Mouse (Mus musculus) left cerebral cortex, adult 8-10 months (tissue): ENCODE measurements around the gene Sap30bp. TPM values are rescaled to one million over a fixed set of nuclear protein-coding genes. Genes with fewer than 3 reads are reported as not detected.

ENCODE experiments used
- DNase-seq, 2 experiments: peaks; one replicate each; pipeline ENCODE4 v3.0.0; 2022; ENCODE audit warnings: low spot score in 2 of 2
- total RNA-seq, 4 experiments: library from RNA; stranded (reverse); gene quantifications; 2 replicates each; pipeline ENCODE4 v1.2.4; 2022

Sap30bp gene
- total RNA-seq: 10 to 100 TPM; 42.0 to 61.0 (median 55.7) TPM

GRCm38 (mm10) chr11:115933108-115933746 is at the start of gene Sap30bp, which contains the start of gene Recql5:
Sap30bp (plus strand) TSS chr11:115933282.
Recql5 (minus strand) TSS chr11:115933477.
- peak; percentile 87 to 97 for DNase-seq

DNA sequence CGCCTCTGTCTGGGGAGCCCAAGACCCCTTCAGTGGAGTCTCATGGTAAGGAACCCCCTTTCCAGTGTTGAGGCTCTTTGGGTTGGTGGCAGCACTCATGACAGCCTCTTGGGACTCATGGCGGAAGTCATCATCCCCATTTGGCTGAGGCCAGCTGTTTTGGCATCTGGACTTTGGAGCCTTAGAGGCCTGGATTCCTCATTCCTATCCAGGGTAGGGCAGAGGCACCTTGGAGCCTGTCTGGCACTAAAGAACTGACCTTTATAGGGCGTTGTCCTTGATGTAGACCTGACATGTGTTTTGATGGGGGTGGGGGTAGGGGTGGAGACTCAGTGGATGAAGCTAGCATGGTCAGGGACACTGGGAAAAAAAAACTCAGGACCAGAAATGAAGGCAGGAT is 48.7 kb upstream of the Sap30bp start:
- DNase-seq: no peak

- no peak for DNase-seq
Measured at GRCm38 (mm10) chr11:115885281-115885680, 47.8 kb upstream of the Sap30bp start.

DNA sequence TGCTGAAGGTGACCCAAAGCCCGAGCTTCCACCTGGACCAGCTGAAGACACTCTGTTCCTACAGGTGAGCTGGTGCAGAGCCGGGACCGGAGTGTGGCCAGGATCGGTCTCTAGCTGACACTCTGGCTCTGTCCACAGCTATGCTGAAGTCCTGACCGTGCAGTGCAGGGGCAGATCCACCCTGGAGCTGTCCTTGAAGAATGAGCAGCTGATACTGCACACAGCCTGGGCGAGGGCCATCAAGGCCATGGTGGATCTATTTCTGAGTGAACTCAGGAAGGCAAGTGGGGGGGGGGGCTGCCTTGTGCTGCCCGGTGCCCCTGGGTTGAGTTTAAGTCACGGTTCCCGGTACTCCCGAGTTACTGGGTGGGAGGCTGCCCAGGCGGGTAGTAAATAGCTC is 46.6 kb upstream of the Sap30bp start:
- no peak for DNase-seq

- DNase-seq: no peak
Measured at GRCm38 (mm10) chr11:115888020-115888419, 45.1 kb upstream of the Sap30bp start.

GRCm38 (mm10) chr11:115889159-115889558 is 43.9 kb upstream of the Sap30bp start:
- DNase-seq: no peak

- no peak for DNase-seq
Measured at GRCm38 (mm10) chr11:115892213-115892612, 40.9 kb upstream of the Sap30bp start.

- DNase-seq: no peak
Measured at GRCm38 (mm10) chr11:115893071-115893470, 40.0 kb upstream of the Sap30bp start.

DNA sequence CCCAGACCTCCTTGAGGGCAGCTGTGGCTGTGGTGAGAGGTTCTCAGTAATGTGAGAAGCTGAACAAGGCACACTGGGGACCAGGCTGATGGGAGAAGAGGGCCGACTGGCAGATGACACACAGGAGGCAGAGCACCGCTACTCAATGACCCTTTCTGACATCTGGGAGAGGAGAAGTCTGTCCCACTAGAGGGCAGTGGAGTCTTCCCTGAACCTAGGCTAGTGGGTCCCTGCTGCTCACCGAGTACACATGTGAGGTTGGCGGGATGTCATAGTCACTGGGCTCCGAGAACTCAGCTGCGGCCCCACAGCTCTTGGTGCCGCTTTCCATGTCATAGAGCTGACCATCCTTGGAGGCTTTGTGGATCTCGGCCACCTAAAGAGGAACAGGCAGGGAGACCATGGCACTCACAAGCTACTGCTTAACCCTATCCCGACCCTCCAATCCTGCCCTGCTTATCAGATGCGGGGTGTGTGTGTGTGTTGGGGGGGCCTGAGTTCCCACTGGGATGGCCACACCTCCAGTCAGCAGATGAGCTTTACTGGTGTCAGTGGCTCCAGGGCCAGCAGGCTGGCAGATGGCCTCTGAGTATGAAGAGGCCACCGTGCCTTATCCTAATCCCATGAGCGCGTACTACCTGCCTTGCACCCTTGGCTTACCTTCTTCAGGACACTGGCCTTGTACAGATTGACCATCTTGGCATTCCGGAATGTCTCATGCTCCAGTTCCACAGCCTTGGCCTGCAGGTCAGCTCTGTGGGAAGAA is 38.1 kb upstream of the Sap30bp start:
- DNase-seq: no peak

GRCm38 (mm10) chr11:115898446-115898845 is 34.6 kb upstream of the Sap30bp start:
- DNase-seq: no peak

GRCm38 (mm10) chr11:115898886-115899285 is 34.2 kb upstream of the Sap30bp start:
- peak; percentile 42 to 83 for DNase-seq

DNA sequence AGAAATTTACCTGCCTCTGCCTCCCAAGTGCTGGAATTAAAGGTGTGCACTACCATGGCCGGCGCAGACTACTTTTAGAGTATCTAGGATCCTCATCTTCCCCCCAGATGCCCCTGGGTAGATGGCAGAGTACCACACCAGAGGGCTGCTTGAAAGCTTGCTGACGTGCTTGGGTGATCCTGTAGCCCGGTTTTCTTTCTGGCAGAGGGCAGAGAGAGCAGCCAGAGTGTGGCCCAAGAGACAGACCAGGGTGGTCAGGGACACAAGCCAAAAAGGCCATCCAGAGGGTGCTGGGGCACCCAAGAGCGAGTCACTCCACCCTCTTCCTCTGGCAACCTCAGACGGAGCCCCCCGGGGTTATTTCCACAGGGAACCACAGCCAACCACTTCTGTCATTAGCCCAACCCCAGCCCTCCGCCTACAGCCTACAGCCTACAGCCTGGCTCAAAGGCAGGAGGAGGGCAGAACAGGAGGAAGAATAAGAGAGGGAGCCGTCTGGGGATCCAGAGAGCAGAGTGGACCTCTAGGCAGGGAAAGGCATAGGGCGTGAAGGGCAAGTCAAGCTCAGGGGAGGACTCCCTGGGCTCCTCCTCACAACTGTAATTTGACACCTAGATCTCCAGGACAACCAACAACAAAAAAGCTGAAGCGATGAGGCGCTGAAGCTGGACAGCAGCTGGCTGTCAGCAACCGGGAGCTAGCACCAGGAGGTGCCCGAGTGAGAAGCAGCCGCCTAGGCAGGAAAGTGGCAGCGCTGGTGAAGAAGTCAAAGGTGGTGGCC is 33.4 kb upstream of the Sap30bp start, which contains the start of gene Smim5:
Smim5 (plus strand) TSS at position 481 of the 781 bp plus-strand sequence.
- no peak for DNase-seq

GRCm38 (mm10) chr11:115900561-115901337 is 32.3 kb upstream of the Sap30bp start:
- DNase-seq: no peak

DNA sequence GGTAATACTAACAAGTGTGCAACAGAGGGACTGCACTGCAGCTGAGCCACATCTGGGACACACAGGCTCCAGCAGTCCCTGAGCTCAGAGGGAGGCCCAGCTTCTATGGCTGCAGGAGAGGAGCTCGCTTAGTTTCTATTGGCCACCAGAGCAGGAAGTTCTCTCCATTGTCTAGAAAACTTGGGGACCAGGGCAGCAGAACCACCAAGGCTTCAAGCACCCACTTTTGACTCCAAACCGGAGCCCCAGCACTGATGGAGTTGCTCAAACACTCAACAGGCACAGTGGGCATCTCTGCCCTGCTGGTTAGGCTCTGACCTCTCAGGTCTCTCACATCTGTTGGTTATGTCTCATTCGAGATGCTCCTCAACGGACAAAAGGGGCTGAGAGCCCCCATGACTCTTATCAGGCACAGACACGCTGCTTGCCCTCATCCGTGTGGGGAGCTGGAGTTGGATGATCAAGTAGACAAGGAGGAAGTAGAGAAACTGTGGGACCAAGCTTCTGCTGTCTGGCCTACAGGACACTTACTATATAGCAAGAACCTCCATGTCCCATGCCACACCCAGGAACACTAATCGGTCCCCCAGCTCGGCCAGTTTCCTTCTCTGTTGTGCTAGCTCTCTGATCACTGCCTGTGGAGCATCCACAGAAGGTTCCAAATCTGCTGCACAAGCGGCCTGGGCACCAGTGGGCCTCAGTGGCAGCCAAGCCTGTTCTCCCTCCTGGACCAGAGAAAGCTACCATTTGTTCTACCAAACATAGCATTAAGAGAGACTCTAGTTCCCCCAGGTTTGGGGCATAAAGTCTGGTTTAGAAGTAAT is 31.5 kb upstream of the Sap30bp start:
- no peak for DNase-seq

DNA sequence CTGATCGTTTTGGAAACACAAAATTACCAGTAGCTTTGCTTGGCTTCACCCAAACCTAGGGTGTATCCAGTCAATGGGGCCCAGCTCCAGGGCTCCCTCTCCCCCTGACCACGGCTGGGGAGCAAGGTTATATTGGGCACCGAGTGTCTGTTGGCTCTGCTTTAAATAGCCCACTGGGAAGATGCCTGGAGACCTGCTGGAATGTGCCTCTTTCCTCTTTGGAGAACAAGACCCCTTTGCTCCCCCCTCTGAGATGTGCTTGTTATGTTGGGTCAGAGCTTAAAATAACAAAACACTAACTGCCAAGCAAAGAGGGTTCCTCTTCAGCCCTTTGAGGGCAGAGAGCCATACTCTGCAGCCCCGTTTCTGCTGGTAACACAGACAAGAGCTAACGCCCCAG is 30.9 kb upstream of the Sap30bp start:
- DNase-seq: no peak

GRCm38 (mm10) chr11:115902831-115903230 is 30.3 kb upstream of the Sap30bp start:
- DNase-seq: no peak

DNA sequence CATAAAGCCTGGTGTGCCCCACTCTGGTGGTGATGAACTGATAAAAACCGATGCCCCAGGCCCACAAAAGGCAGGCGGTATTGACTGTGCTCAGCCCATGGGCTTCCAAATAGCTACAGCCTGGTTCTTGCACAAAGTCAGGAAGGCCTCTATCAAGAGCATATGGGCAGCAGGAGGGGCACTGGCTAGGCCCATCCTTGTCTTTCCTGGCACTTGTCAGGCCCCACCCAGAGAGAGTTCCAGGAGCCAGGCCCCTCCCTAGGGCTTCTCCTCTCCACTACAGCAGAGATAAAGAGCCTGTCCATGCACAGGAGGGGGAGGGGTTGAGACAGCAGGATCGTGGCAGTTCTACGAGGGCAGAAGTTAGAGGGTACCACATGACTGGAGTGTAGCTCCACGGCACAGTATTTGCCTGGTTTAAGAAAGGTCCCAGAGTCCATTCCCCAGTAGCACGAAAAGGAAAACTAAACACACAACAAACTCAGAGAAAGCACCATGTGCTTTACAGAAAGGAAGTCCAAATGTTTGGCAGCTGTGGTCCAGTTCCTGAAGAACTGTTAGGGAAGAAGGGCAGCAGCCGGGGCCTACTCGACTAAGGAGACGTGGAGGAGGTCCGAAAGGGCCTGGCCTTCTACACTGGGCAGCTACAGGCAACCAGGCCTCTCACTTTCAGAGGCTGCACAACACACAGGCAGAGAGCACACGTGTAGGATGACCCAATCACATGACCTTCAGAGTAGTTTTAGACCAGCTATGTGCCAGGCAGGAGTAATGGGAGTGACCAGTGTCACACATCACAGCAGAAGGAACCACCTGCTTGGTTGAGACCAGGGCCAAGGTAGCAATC is 29.5 kb upstream of the Sap30bp start:
- no peak for DNase-seq

DNA sequence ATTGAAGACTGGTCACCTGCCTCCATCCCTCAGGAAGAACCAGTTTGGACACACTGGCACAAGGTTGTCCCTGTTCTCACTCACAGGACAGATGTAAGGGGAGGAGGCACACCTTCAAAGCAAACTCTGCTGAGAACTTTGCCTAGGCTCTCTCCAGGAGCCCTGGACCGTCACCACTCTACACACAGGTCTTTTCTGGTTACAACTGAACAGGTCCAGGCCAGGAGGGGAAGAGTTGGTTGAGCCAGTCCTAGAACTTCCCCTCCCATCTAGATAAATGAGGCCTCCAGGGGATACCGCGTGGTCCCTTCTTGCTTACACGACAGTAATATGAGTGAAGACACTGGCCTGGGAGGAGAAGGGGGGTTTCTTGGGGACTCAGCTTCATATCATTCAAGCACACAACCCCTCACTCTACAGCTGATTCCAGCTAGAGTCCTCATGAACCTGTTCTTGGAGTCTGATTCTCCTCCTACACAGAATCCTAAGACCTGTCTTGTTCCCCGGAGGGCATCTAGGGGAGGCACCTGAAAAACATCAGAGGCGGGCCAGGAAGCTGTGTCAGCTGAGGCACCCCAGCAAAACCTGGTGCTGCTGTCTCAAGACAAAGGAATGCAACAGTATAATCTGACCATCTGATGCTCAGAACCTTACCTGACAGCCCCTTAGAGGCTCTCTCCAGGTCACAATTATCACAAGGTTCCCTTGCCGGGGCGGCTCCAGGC is 28.7 kb upstream of the Sap30bp start:
- no peak for DNase-seq
